Mouse (Mus musculus) olfactory bulb, adult 2 months (tissue): Measurements from ENCODE around the gene Cyb561a3.

ENCODE experiments used
- CTCF ChIP-seq: fragments of 200-500 bp; IDR thresholded peaks from 2 replicates; pipeline ENCODE4 v1.5.1; 2012; ENCODE audit warnings: low read depth, mild to moderate bottlenecking, low read length, moderate library complexity; ENCODE audit not compliant: insufficient read depth
- POLR2A ChIP-seq: fragments of 200-500 bp; IDR thresholded peaks from 2 replicates; pipeline ENCODE4 v1.6.1; 2012; ENCODE audit warnings: mild to moderate bottlenecking, low read depth, low read length, moderate library complexity; ENCODE audit not compliant: insufficient read depth

DNA sequence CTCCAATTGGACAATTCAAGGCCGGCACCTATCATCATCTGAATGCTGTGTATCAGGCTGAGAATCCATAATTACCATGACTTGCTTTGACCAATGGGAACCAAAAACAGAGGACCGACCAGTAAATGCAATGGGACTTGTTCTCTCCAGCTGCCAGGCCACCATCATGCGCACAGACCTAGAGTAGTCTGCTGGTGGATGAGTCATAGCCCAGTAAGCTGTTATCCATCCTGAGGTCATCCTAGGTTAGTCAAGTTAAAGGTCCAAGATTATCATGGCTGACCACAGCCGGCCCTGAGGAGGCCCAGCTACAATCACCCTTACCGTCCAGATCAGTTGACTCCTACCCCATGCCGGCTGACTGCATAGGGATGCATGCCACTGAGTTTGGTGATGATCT is 7.3 kb upstream of the Cyb561a3 start:
- TF ChIP-seq POLR2A (no peak), CTCF (no peak)
